In the genomic region with DNA sequence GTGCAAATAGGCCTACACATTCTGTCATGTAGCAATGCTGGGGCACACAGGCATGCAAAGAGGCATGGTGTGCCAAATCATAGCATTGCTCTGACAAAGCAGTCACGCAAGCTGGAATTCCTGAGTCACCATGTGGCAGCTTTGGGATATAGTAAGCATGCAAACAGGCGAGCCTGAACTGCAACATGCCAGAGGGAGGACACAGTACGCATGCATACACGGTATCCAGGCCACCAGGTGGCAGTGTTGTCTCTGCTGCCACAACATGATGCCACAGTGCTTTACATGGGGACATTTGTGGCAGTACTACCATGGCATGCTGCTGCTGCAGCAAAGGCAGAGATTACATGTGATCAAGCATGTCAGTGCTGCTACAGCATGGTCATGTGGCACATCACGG, we compare ENCODE assay signal across 8 mouse cellular contexts. TPM values are rescaled to one million over a fixed set of nuclear protein-coding genes. Genes with fewer than 3 reads are reported as not detected.
A peak's percentile ranks its signal among the peaks of the same experiment; 100 is the strongest.
DNase-seq lines count a peak whose midpoint lies in the region; ATAC-seq and TF ChIP-seq lines count a peak whose summit lies in the region.

No protein-coding gene starts in this region.

- H3K36me3 ChIP-seq in embryonic facial prominence, embryonic 14.5 days (ENCODE audit: control insufficient read depth, insufficient read depth, low read length): no peaks in the 10 kb centered on the region
- no peaks in the 10 kb centered on the region for H3K36me3 ChIP-seq in heart, embryonic 12.5 days
- H3K36me3 ChIP-seq in kidney, embryonic 15.5 days: no peaks in the 10 kb centered on the region
- no peaks in the 10 kb centered on the region for H3K36me3 ChIP-seq in liver, adult 2 months (ENCODE audit: control insufficient read depth, insufficient read depth, low read length)
- H3K36me3 ChIP-seq in splenic B cell, adult 2 months (ENCODE audit: control insufficient read depth, insufficient read depth, low read length, poor library complexity, severe bottlenecking): no peaks in the 10 kb centered on the region

- H3K27me3 ChIP-seq in embryonic facial prominence, embryonic 14.5 days (replicated peaks; ENCODE audit: control insufficient read depth, insufficient read depth, low read length): no peaks in the 10 kb centered on the region
- H3K27me3 ChIP-seq in heart, embryonic 12.5 days (replicated peaks): 0 out of 2 replicates have a peak, but pooled peaks cover 5% of the 10 kb centered on the region
- H3K27me3 ChIP-seq in kidney, embryonic 15.5 days: 0 out of 2 replicates have a peak, but pooled peaks cover under 1% of the 10 kb centered on the region
- no peaks in the 10 kb centered on the region for H3K27me3 ChIP-seq in liver, adult 2 months (ENCODE audit: control insufficient read depth, insufficient read depth, low read length)
- no peaks in the 10 kb centered on the region for H3K27me3 ChIP-seq in splenic B cell, adult 2 months (ENCODE audit: control insufficient read depth, insufficient read depth, low read length, poor library complexity, severe bottlenecking)

- 21% methylated on average over 5 of the region's 5 CpGs for WGBS in embryonic facial prominence, embryonic 14.5 days
- WGBS in heart, embryonic 12.5 days: 28% methylated on average over 5 of the region's 5 CpGs
- WGBS in kidney, embryonic 15.5 days: 30% methylated on average over 5 of the region's 5 CpGs
- WGBS in liver, adult 2 months: 33% methylated on average over 5 of the region's 5 CpGs

- no peak overlapping the region for H3K4me3 ChIP-seq in embryonic facial prominence, embryonic 14.5 days (ENCODE audit: low read depth, low read length)
- H3K4me3 ChIP-seq in heart, embryonic 12.5 days: no peak overlapping the region
- no peak overlapping the region for H3K4me3 ChIP-seq in kidney, embryonic 15.5 days (replicated peaks)
- H3K4me3 ChIP-seq in liver, adult 2 months (ENCODE audit: insufficient read depth, low read depth, low read length): no peak overlapping the region

- TF ChIP-seq POLR2A in liver, adult 2 months (IDR thresholded peaks at IDR 0.05; ENCODE audit: extremely low read depth, insufficient read depth, low read length): no peak

- no peak overlapping the region for H3K4me2 ChIP-seq in embryonic facial prominence, embryonic 14.5 days (ENCODE audit: low read depth, low read length)
- H3K4me2 ChIP-seq in heart, embryonic 12.5 days: no peak overlapping the region
- no peak overlapping the region for H3K4me2 ChIP-seq in kidney, embryonic 15.5 days

- no peak overlapping the region for H3K9ac ChIP-seq in embryonic facial prominence, embryonic 14.5 days (ENCODE audit: low read depth, low read length)
- H3K9ac ChIP-seq in heart, embryonic 12.5 days: no peak overlapping the region
- no peak overlapping the region for H3K9ac ChIP-seq in kidney, embryonic 15.5 days
- no peak overlapping the region for H3K9ac ChIP-seq in liver, adult 2 months (ENCODE audit: low read depth, low read length)

- H3K4me1 ChIP-seq in embryonic facial prominence, embryonic 14.5 days (ENCODE audit: control insufficient read depth, insufficient read depth, low read length): no peaks in the 10 kb centered on the region
- H3K4me1 ChIP-seq in heart, embryonic 12.5 days (replicated peaks): no peaks in the 10 kb centered on the region
- H3K4me1 ChIP-seq in kidney, embryonic 15.5 days: no peaks in the 10 kb centered on the region
- no peaks in the 10 kb centered on the region for H3K4me1 ChIP-seq in liver, adult 2 months (ENCODE audit: control insufficient read depth, insufficient read depth, low read length)

- DNase-seq in A20 (ENCODE audit: low read depth, low spot score): peak; percentile 83
- DNase-seq in adrenal gland, postnatal 25 days: peak; percentile 82
- DNase-seq in embryonic facial prominence, embryonic 14.5 days (ENCODE audit: low spot score): peak; percentile 84
- DNase-seq in liver, adult 2 months (ENCODE audit: extremely low read depth, low read depth, low spot score): peak; percentile 49
- peak; percentile 85 for DNase-seq in naive thymus-derived CD4-positive, alpha-beta T cell, adult 2 months (ENCODE audit: low read depth)
- DNase-seq in splenic B cell, adult 2 months (ENCODE audit: low read depth, low spot score): peak; percentile 83

- H3K27ac ChIP-seq in embryonic facial prominence, embryonic 14.5 days (replicated peaks; ENCODE audit: low read depth, low read length): no peak overlapping the region
- no peak overlapping the region for H3K27ac ChIP-seq in heart, embryonic 12.5 days (ENCODE audit: poor library complexity, severe bottlenecking)
- H3K27ac ChIP-seq in kidney, embryonic 15.5 days: no peak overlapping the region
- no peak overlapping the region for H3K27ac ChIP-seq in liver, adult 2 months (replicated peaks; ENCODE audit: insufficient read depth, low read depth, low read length)

- TF ChIP-seq CTCF in liver, adult 2 months (IDR thresholded peaks at IDR 0.05; ENCODE audit: low read depth, low read length): peak; percentile 97

- no peaks in the 10 kb centered on the region for H3K9me3 ChIP-seq in embryonic facial prominence, embryonic 14.5 days (ENCODE audit: control insufficient read depth, low read length)
- peaks cover 2% of the 10 kb centered on the region; the same call in 1 of the 2 replicates for H3K9me3 ChIP-seq in heart, embryonic 12.5 days (replicated peaks)
- H3K9me3 ChIP-seq in kidney, embryonic 15.5 days (replicated peaks): no peaks in the 10 kb centered on the region

- ATAC-seq in embryonic facial prominence, embryonic 14.5 days (ENCODE audit: low read depth): peak; percentile 71
- 0 out of 2 replicates have a peak, but pooled peaks have one; percentile 50 for ATAC-seq in heart, embryonic 12.5 days (ENCODE audit: insufficient number of reproducible peaks, low FRiP score)
- ATAC-seq in kidney, embryonic 15.5 days (replicated peaks; ENCODE audit: low FRiP score): 0 out of 2 replicates have a peak, but pooled peaks have one; percentile 33

- no peaks in the 10 kb centered on the region for H3K79me2 ChIP-seq in liver, adult 2 months (ENCODE audit: control insufficient read depth, insufficient read depth, low read length)

RNA-seq across cellular contexts. Expression of a gene that starts 26.8 kb away (rescaled TPM):
- 30.3 and 53.3 TPM in 2 replicates for total RNA-seq in adrenal gland, postnatal 25 days (2021)
- 120 and 121 TPM in 2 replicates for polyA plus RNA-seq in embryonic facial prominence, embryonic 14.5 days (2014; fragmentation: Nextera tagmentation; extraction: Ambion mirVana)
- polyA plus RNA-seq in heart, embryonic 12.5 days (2016; fragmentation: Nextera tagmentation; extraction: Ambion mirVana): 58.9 and 59.3 TPM in 2 replicates
- polyA plus RNA-seq in kidney, embryonic 15.5 days (2015; fragmentation: Nextera tagmentation; extraction: Ambion mirVana): 68.4 TPM in 2 replicates
- 6.4 and 9.1 TPM in 2 replicates for total RNA-seq in liver, adult 2 months (2014; rRNA removed)
- 3.0 and 4.7 TPM in 2 replicates for polyA plus RNA-seq in liver, adult 2 months (2012; rRNA removed)

Comparison
In these comparisons a context has a peak if more than half of its experiments do, and no peak if none do; other contexts are left out.
1. RNA of a gene that starts 26.8 kb away (polyA plus RNA-seq): 120 to 121 TPM in embryonic facial prominence, embryonic 14.5 days, 68.4 TPM in kidney, embryonic 15.5 days and 58.9 to 59.3 TPM in heart, embryonic 12.5 days; 3.0 to 4.7 TPM in liver, adult 2 months; every median in the first group is over 10 times any median in the second.
2. Peak in every context shown above with its lines, with median percentiles within 50 percentile points of each other: DNase-seq and ATAC-seq.